In the genomic region with DNA sequence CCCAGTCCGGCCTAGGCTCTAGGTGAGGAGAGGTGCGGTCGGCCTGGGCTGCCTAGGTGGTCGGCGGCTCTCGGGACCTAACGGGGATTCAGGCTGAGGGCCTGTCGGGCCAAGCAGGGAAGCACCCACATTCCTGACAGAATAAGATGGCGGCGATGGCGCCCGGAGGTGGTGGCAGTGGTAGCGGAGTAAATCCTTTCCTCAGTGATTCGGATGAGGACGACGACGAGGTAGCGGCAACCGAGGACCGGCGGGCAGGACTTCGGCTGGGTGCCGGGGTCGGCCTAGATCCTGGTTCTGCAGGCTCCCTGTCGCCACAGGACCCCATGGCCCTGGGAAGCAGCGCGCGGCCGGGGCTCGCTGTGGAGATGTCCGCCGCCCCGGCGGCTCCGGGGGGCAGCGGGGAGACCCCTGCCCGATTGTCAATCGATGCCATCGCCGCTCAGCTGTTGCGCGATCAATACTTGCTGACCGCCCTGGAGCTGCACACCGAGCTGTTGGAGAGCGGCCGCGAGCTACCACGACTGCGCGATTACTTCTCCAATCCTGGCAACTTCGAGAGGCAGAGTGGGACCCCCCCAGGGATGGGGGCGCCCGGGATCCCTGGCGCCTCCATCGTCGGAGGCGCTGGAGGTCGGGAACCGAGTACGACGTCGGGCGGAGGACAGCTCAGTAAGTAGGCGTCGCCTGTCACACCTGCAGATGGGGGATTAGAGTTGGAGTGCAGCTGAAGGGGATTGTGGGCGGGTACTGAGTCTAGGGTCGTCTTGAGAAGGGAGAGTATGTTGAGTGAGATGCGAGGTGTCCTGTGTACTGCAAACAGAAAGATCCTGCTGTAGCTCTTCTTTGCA, we compare ENCODE assay signal across 1 mouse cellular context.
TF ChIP-seq lines count a peak whose summit lies in the region.

No protein-coding gene starts in this region.

TF ChIP-seq in CH12.LX, 34 proteins besides CTCF, POLR2A, EP300 and RAD21:
- TF ChIP-seq POLR2AphosphoS2 (IDR thresholded peaks at IDR 0.05; ENCODE audit: low read depth, low read length) (no peak), ETS1 (conservative IDR thresholded peaks at IDR 0.05; ENCODE audit: low read depth, low read length) (no peak), TBP (conservative IDR thresholded peaks at IDR 0.05; ENCODE audit: low read depth, low read length) (no peak), USF1 (IDR thresholded peaks at IDR 0.05; ENCODE audit: low read depth, low read length) (no peak)
